In genomic region chr8:11282139-11282538, GRCm38 (mm10) we compare ENCODE assay signal across 17 mouse cellular contexts. TPM values are rescaled to one million over a fixed set of nuclear protein-coding genes. Genes with fewer than 3 reads are reported as not detected.
DNase-seq lines count a peak whose midpoint lies in the region; ATAC-seq and TF ChIP-seq lines count a peak whose summit lies in the region.
"Had no signal": no experiment of that assay in that cellular context is flagged by ENCODE, and none has a peak within 500 bp of the region (broad histone marks: within the 10 kb centered on the region; RNA-seq: fewer than 3 reads in every experiment).

No protein-coding gene starts in this region.

- peak; percentile 42; the same call in 1 of the 2 replicates for ATAC-seq in midbrain, embryonic 11.5 days (ENCODE audit: low FRiP score)
- no peak for ATAC-seq in midbrain, postnatal 0 days (ENCODE audit: low FRiP score)
- peak; percentile 51; the same call in 1 of the 2 replicates for ATAC-seq in kidney, embryonic 14.5 days (ENCODE audit: low FRiP score, low TSS enrichment)
- no peak for ATAC-seq in stomach, postnatal 0 days (ENCODE audit: low FRiP score, low TSS enrichment)
- ATAC-seq: lung, postnatal 0 days had no signal

- H3K9me3 ChIP-seq in midbrain, embryonic 11.5 days (ENCODE audit: control insufficient read depth, low read length), result no peaks in the 10 kb centered on the region
- H3K9me3 ChIP-seq in midbrain, postnatal 0 days (ENCODE audit: low read length), result no peaks in the 10 kb centered on the region
- H3K9me3 ChIP-seq in kidney, embryonic 14.5 days (ENCODE audit: control insufficient read depth, low read length), result no peaks in the 10 kb centered on the region
- H3K9me3 ChIP-seq in stomach, postnatal 0 days (ENCODE audit: control insufficient read depth, low read length), result no peaks in the 10 kb centered on the region
- H3K9me3 ChIP-seq: heart, embryonic 15.5 days; hindbrain, embryonic 13.5 days; limb, embryonic 10.5 days; liver, embryonic 13.5 days had no signal

- DNase-seq in gastrocnemius, postnatal 14 days, result peak; percentile 42
- no peak for DNase-seq in gastrocnemius, postnatal 36 days
- no peak for DNase-seq in midbrain, embryonic 11.5 days (ENCODE audit: low spot score, missing footprints)
- DNase-seq in midbrain, postnatal 0 days (ENCODE audit: low spot score), result no peak
- no peak for DNase-seq in stomach, postnatal 0 days (ENCODE audit: low spot score)
- DNase-seq in cerebellum, adult 8-10 months, result no peak
- no peak for DNase-seq in right cerebral cortex, adult 18-20 months
- DNase-seq: B cell, adult 2 months; cerebellum, adult 11-12 months; liver, embryonic 13.5 days had no signal

- H3K27ac ChIP-seq in midbrain, embryonic 11.5 days (ENCODE audit: low read depth, low read length), result no peak overlapping the region
- H3K27ac ChIP-seq in midbrain, postnatal 0 days (ENCODE audit: low read depth, low read length), result no peak overlapping the region
- H3K27ac ChIP-seq in kidney, embryonic 14.5 days (ENCODE audit: low read depth, low read length), result peak overlapping the region; percentile 57; the same call in 1 of the 2 replicates
- H3K27ac ChIP-seq in stomach, postnatal 0 days (replicated peaks), result 0 out of 2 replicates have a peak overlapping the region, but pooled peaks have one; percentile 4
- H3K27ac ChIP-seq: forebrain, embryonic 10.5 days; heart, embryonic 15.5 days; hindbrain, embryonic 13.5 days; limb, embryonic 10.5 days; liver, embryonic 13.5 days had no signal

- intact Hi-C loops in gastrocnemius, postnatal 14 days (cut with DNase I; ENCODE audit: low total_unique reads), result no loop called here
- intact Hi-C loops in gastrocnemius, postnatal 36 days (cut with DNase I), result no loop called here

- no peak overlapping the region for H3K4me3 ChIP-seq in midbrain, embryonic 11.5 days (ENCODE audit: low read depth, low read length)
- no peak overlapping the region for H3K4me3 ChIP-seq in midbrain, postnatal 0 days (ENCODE audit: low read depth, low read length)
- H3K4me3 ChIP-seq in kidney, embryonic 14.5 days (ENCODE audit: low read length), result no peak overlapping the region
- H3K4me3 ChIP-seq in stomach, postnatal 0 days (ENCODE audit: low read depth, low read length), result no peak overlapping the region
- H3K4me3 ChIP-seq: forebrain, embryonic 10.5 days; heart, embryonic 15.5 days; hindbrain, embryonic 13.5 days; limb, embryonic 10.5 days; liver, embryonic 13.5 days had no signal

- 85% methylated on average over 10 of the region's 10 CpGs for WGBS in midbrain, embryonic 11.5 days
- WGBS in midbrain, postnatal 0 days, result 71% methylated on average over 10 of the region's 10 CpGs
- WGBS in kidney, embryonic 14.5 days, result 51% methylated on average over 10 of the region's 10 CpGs
- 71% methylated on average over 10 of the region's 10 CpGs for WGBS in stomach, postnatal 0 days

- H3K4me2 ChIP-seq in midbrain, embryonic 11.5 days, result no peak overlapping the region
- H3K4me2 ChIP-seq in midbrain, postnatal 0 days (ENCODE audit: low read depth, low read length, poor library complexity, severe bottlenecking), result no peak overlapping the region
- no peak overlapping the region for H3K4me2 ChIP-seq in kidney, embryonic 14.5 days (replicated peaks; ENCODE audit: low read depth, low read length)
- H3K4me2 ChIP-seq in stomach, postnatal 0 days (replicated peaks; ENCODE audit: low read depth), result no peak overlapping the region
- H3K4me2 ChIP-seq: heart, embryonic 15.5 days; hindbrain, embryonic 13.5 days; liver, embryonic 13.5 days had no signal

- no peak overlapping the region for H3K9ac ChIP-seq in midbrain, embryonic 11.5 days (ENCODE audit: low read length)
- H3K9ac ChIP-seq in midbrain, postnatal 0 days (replicated peaks; ENCODE audit: low read length, poor library complexity, severe bottlenecking), result no peak overlapping the region
- H3K9ac ChIP-seq in kidney, embryonic 14.5 days (ENCODE audit: low read depth, low read length), result no peak overlapping the region
- no peak overlapping the region for H3K9ac ChIP-seq in stomach, postnatal 0 days (ENCODE audit: low read length)
- H3K9ac ChIP-seq: heart, embryonic 15.5 days; hindbrain, embryonic 13.5 days; liver, embryonic 13.5 days had no signal

- no peak for TF ChIP-seq EP300 in stomach, postnatal 0 days (optimal IDR thresholded peaks at IDR 0.05)

- peaks cover 3% of the 10 kb centered on the region for H3K4me1 ChIP-seq in midbrain, embryonic 11.5 days (ENCODE audit: control insufficient read depth, insufficient read depth, low read length)
- no peaks in the 10 kb centered on the region for H3K4me1 ChIP-seq in midbrain, postnatal 0 days (ENCODE audit: insufficient read depth, low read length)
- H3K4me1 ChIP-seq in kidney, embryonic 14.5 days (ENCODE audit: control insufficient read depth, insufficient read depth, low read length), result peaks cover 58% of the 10 kb centered on the region
- H3K4me1 ChIP-seq in stomach, postnatal 0 days (replicated peaks; ENCODE audit: control insufficient read depth, insufficient read depth), result peaks cover 4% of the 10 kb centered on the region; the same call in 1 of the 2 replicates

- no peak for TF ChIP-seq CTCF in midbrain, postnatal 0 days (IDR thresholded peaks at IDR 0.05)
- no peak for TF ChIP-seq CTCF in stomach, postnatal 0 days (IDR thresholded peaks at IDR 0.05; ENCODE audit: low read depth)

- no peaks in the 10 kb centered on the region for H3K36me3 ChIP-seq in midbrain, embryonic 11.5 days (ENCODE audit: control insufficient read depth, insufficient read depth, low read length)
- no peaks in the 10 kb centered on the region for H3K36me3 ChIP-seq in midbrain, postnatal 0 days (ENCODE audit: insufficient read depth, low read length)
- H3K36me3 ChIP-seq in kidney, embryonic 14.5 days (ENCODE audit: control insufficient read depth, insufficient read depth, low read length), result no peaks in the 10 kb centered on the region
- H3K36me3 ChIP-seq in stomach, postnatal 0 days (ENCODE audit: control insufficient read depth, insufficient read depth, low read length), result no peaks in the 10 kb centered on the region; the same call in 1 of the 2 replicates
- H3K36me3 ChIP-seq: hindbrain, embryonic 13.5 days; liver, embryonic 13.5 days had no signal

- H3K27me3 ChIP-seq in midbrain, embryonic 11.5 days (ENCODE audit: control insufficient read depth, insufficient read depth, low read length), result no peaks in the 10 kb centered on the region
- no peaks in the 10 kb centered on the region for H3K27me3 ChIP-seq in midbrain, postnatal 0 days (ENCODE audit: insufficient read depth, low read length)
- H3K27me3 ChIP-seq in kidney, embryonic 14.5 days (ENCODE audit: control insufficient read depth, insufficient read depth, low read length), result no peaks in the 10 kb centered on the region
- no peaks in the 10 kb centered on the region for H3K27me3 ChIP-seq in stomach, postnatal 0 days (ENCODE audit: control insufficient read depth, insufficient read depth, low read length)
- H3K27me3 ChIP-seq: heart, embryonic 15.5 days had no signal

RNA-seq across cellular contexts. Expression of gene Col4a2, which starts 30.5 kb away (rescaled TPM):
- total RNA-seq in gastrocnemius, postnatal 14 days (2021), result 100 to 1,000 TPM; 297 to 319 TPM
- 100 to 1,000 TPM in 1 of 2 experiments, 10 to 100 TPM in 1; 77.5 to 105 TPM for total RNA-seq in gastrocnemius, postnatal 36 days (2021)
- polyA plus RNA-seq in midbrain, embryonic 11.5 days (2014; fragmentation: Nextera tagmentation; extraction: Ambion mirVana), result 28.5 and 34.1 TPM in 2 replicates
- total RNA-seq in midbrain, postnatal 0 days (2014; rRNA removed), result 92.5 and 103 TPM in 2 replicates
- polyA plus RNA-seq in midbrain, postnatal 0 days (2015; fragmentation: Nextera tagmentation; extraction: Ambion mirVana), result 30.0 and 31.3 TPM in 2 replicates
- polyA plus RNA-seq in kidney, embryonic 14.5 days (2014; fragmentation: Nextera tagmentation; extraction: Ambion mirVana), result 45.1 and 82.2 TPM in 2 replicates
- polyA plus RNA-seq in stomach, postnatal 0 days (2015; fragmentation: Nextera tagmentation; extraction: Ambion mirVana), result 43.4 and 47.2 TPM in 2 replicates

RNA-seq across cellular contexts. Expression of gene Col4a1, which starts 30.5 kb away (rescaled TPM):
- total RNA-seq in gastrocnemius, postnatal 14 days (2021), result 100 to 1,000 TPM; 636 to 736 TPM
- total RNA-seq in gastrocnemius, postnatal 36 days (2021), result 100 to 1,000 TPM; 146 to 216 TPM
- polyA plus RNA-seq in midbrain, embryonic 11.5 days (2014; fragmentation: Nextera tagmentation; extraction: Ambion mirVana), result 105 and 115 TPM in 2 replicates
- 193 and 219 TPM in 2 replicates for total RNA-seq in midbrain, postnatal 0 days (2014; rRNA removed)
- 45.2 and 48.2 TPM in 2 replicates for polyA plus RNA-seq in midbrain, postnatal 0 days (2015; fragmentation: Nextera tagmentation; extraction: Ambion mirVana)
- 169 and 322 TPM in 2 replicates for polyA plus RNA-seq in kidney, embryonic 14.5 days (2014; fragmentation: Nextera tagmentation; extraction: Ambion mirVana)
- 96.3 and 99.0 TPM in 2 replicates for polyA plus RNA-seq in stomach, postnatal 0 days (2015; fragmentation: Nextera tagmentation; extraction: Ambion mirVana)
- total RNA-seq: megakaryocyte-erythroid progenitor cell, adult 5-6 weeks had no signal

Comparison
In these comparisons a context has a peak if more than half of its experiments do, and no peak if none do; other contexts are left out.
1. ATAC-seq: peak in midbrain, embryonic 11.5 days (single experiment) and kidney, embryonic 14.5 days (single experiment); none in midbrain, postnatal 0 days (single experiment) and stomach, postnatal 0 days (single experiment).
2. H3K27ac ChIP-seq: peak in kidney, embryonic 14.5 days (single experiment) and stomach, postnatal 0 days (single experiment); none in midbrain, embryonic 11.5 days (single experiment) and midbrain, postnatal 0 days (single experiment).